Mouse (Mus musculus) heart, postnatal 0 days (tissue): ENCODE results near the gene Lpp.

ENCODE experiments used
- CTCF ChIP-seq: IDR thresholded peaks from 2 replicates; pipeline ENCODE4 v1.5.1; 2016; ENCODE audit warnings: antibody characterized with exemption, control low read depth, low read depth
- EP300 ChIP-seq: IDR thresholded peaks from 2 replicates; pipeline ENCODE4 v1.6.1; 2016; ENCODE audit warnings: antibody characterized with exemption, low read depth

GRCm38 (mm10) chr16:24860445-24860844, 467.1 kb downstream of the Lpp start:
- no peak for TF ChIP-seq CTCF
- no peak for TF ChIP-seq EP300
